Comparison of ENCODE assay signal across 33 mouse cellular contexts in the genomic region with DNA sequence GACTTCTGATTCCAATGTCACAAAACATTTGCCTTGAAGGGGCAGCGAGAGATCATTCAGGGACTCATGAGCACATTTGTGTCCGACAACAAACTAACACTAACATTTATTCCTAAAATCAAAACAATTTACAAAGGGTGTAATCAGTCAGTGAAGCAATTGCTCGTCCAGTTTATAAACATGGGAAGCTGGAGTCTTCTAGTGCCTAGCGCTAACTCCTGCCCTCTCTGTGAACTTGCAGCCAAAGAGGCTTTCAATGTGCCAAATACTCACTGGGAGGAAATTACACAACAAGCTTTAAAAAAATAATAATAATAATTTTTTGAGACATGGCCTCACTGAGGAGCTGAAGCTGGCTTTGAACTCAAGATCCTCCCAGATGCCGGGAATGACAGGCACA. TPM values are rescaled to one million over a fixed set of nuclear protein-coding genes. Genes with fewer than 3 reads are reported as not detected.
DNase-seq lines count a peak whose midpoint lies in the region; ATAC-seq and TF ChIP-seq lines count a peak whose summit lies in the region.
"Had no signal": no experiment of that assay in that cellular context is flagged by ENCODE, and none has a peak within 500 bp of the region (broad histone marks: within the 10 kb centered on the region; RNA-seq: fewer than 3 reads in every experiment).

No protein-coding gene starts in this region.

- no peaks in the 10 kb centered on the region for H3K36me3 ChIP-seq in lung, embryonic 14.5 days (ENCODE audit: insufficient read depth)
- no peaks in the 10 kb centered on the region for H3K36me3 ChIP-seq in lung, embryonic 15.5 days
- H3K36me3 ChIP-seq in forebrain, embryonic 16.5 days (ENCODE audit: control insufficient read depth, insufficient read depth) = no peaks in the 10 kb centered on the region
- H3K36me3 ChIP-seq: embryonic facial prominence, embryonic 10.5 days; embryonic facial prominence, embryonic 13.5 days; forebrain, embryonic 12.5 days; G1E; heart, embryonic 10.5 days had no signal

- no peak overlapping the region for H3K9ac ChIP-seq in lung, embryonic 14.5 days
- no peak overlapping the region for H3K9ac ChIP-seq in lung, embryonic 15.5 days
- no peak overlapping the region for H3K9ac ChIP-seq in forebrain, embryonic 16.5 days (replicated peaks; ENCODE audit: low read depth, low read length)
- H3K9ac ChIP-seq: embryonic facial prominence, embryonic 13.5 days; forebrain, embryonic 12.5 days; forebrain, postnatal 0 days; heart, embryonic 13.5 days; hindbrain, embryonic 14.5 days had no signal

- TF ChIP-seq POLR2A in lung, adult 2 months (IDR thresholded peaks at IDR 0.05; ENCODE audit: borderline replicate concordance, extremely low read depth, low read depth, low read length) = no peak

- H3K4me1 ChIP-seq in lung, embryonic 14.5 days (ENCODE audit: insufficient read depth) = peaks cover 3% of the 10 kb centered on the region
- peaks cover 11% of the 10 kb centered on the region for H3K4me1 ChIP-seq in lung, adult 2 months (ENCODE audit: control insufficient read depth, insufficient read depth, low read length)
- peaks cover 14% of the 10 kb centered on the region; the same call in 1 of the 2 replicates for H3K4me1 ChIP-seq in lung, embryonic 15.5 days
- peaks cover 3% of the 10 kb centered on the region; the same call in 1 of the 2 replicates for H3K4me1 ChIP-seq in forebrain, embryonic 16.5 days (replicated peaks; ENCODE audit: control insufficient read depth, insufficient read depth, low read length)

- H3K4me3 ChIP-seq in lung, embryonic 14.5 days (ENCODE audit: low read depth, low read length) = no peak overlapping the region
- no peak overlapping the region for H3K4me3 ChIP-seq in lung, adult 2 months (replicated peaks; ENCODE audit: extremely low read depth, low read depth, low read length)
- H3K4me3 ChIP-seq in lung, embryonic 15.5 days = no peak overlapping the region
- no peak overlapping the region for H3K4me3 ChIP-seq in forebrain, embryonic 16.5 days (replicated peaks; ENCODE audit: low read length)
- H3K4me3 ChIP-seq: embryonic facial prominence, embryonic 10.5 days; embryonic facial prominence, embryonic 13.5 days; erythroblast, embryonic 14.5 days; forebrain, embryonic 12.5 days; heart, adult 2 months; heart, embryonic 10.5 days; heart, embryonic 13.5 days had no signal

- no peaks in the 10 kb centered on the region for H3K9me3 ChIP-seq in lung, embryonic 14.5 days (ENCODE audit: low read depth, low read length)
- no peaks in the 10 kb centered on the region for H3K9me3 ChIP-seq in lung, embryonic 15.5 days
- H3K9me3 ChIP-seq in forebrain, embryonic 16.5 days (ENCODE audit: control insufficient read depth, low read length) = 0 out of 2 replicates have a peak, but pooled peaks cover 3% of the 10 kb centered on the region
- H3K9me3 ChIP-seq: heart, embryonic 10.5 days had no signal

- H3K4me2 ChIP-seq in lung, embryonic 14.5 days = no peak overlapping the region
- H3K4me2 ChIP-seq in lung, embryonic 15.5 days = no peak overlapping the region
- H3K4me2 ChIP-seq in forebrain, embryonic 16.5 days (ENCODE audit: low read length) = no peak overlapping the region
- H3K4me2 ChIP-seq: embryonic facial prominence, embryonic 13.5 days; forebrain, embryonic 12.5 days; heart, embryonic 13.5 days; hindbrain, embryonic 14.5 days had no signal

- no peak for TF ChIP-seq CTCF in lung, embryonic 14.5 days (IDR thresholded peaks at IDR 0.05; ENCODE audit: low read depth)
- TF ChIP-seq CTCF in lung, adult 2 months (IDR thresholded peaks at IDR 0.05; ENCODE audit: insufficient read depth, low read length) = no peak

- peak; percentile 79; the same call in 1 of the 2 replicates for ATAC-seq in lung, embryonic 14.5 days (ENCODE audit: insufficient read depth)
- ATAC-seq in lung, embryonic 15.5 days (ENCODE audit: borderline replicate concordance, extremely low read depth, low FRiP score, low TSS enrichment) = peak; percentile 78; the same call in 1 of the 2 replicates
- ATAC-seq in forebrain, embryonic 16.5 days = no peak
- no peak for ATAC-seq in cerebellum, adult (ENCODE audit: insufficient number of reproducible peaks, low FRiP score, low TSS enrichment)
- ATAC-seq: forebrain, postnatal 0 days; hindbrain, postnatal 0 days; Patski had no signal

- peak; percentile 80 for DNase-seq in lung, embryonic 14.5 days
- DNase-seq in lung, adult 2 months = no peak
- peak; percentile 69 for DNase-seq in lung, postnatal 10 days
- peak; percentile 63 for DNase-seq in lung, postnatal 36 days
- DNase-seq in spleen, postnatal 36 days (ENCODE audit: low spot score in 2 of 2) = no peak
- DNase-seq: adrenal gland, adult 2 months; adrenal gland, postnatal 14 days; B cell, adult 2 months; cerebellum, adult 11-12 months; cerebellum, adult 8-10 months; cerebellum, postnatal 10 days; cerebellum, postnatal 36 days; embryo, embryonic 11 days; forebrain, postnatal 0 days; gastrocnemius, postnatal 10 days; gastrocnemius, postnatal 36 days; heart, adult 2 months; heart, postnatal 14 days; heart, postnatal 4 days had no signal

- WGBS in lung, embryonic 14.5 days = 36% methylated on average over 5 of the region's 5 CpGs
- WGBS in lung, adult 2 months = 39% methylated on average over 5 of the region's 5 CpGs
- WGBS in lung, embryonic 15.5 days = 46% methylated on average over 5 of the region's 5 CpGs
- WGBS in forebrain, embryonic 16.5 days = 88% methylated on average over 5 of the region's 5 CpGs

- no peak overlapping the region for H3K27ac ChIP-seq in lung, embryonic 14.5 days (ENCODE audit: low read depth)
- H3K27ac ChIP-seq in lung, embryonic 15.5 days = peak overlapping the region; percentile 21; the same call in 1 of the 2 replicates
- H3K27ac ChIP-seq in forebrain, embryonic 16.5 days (ENCODE audit: low read length) = no peak overlapping the region
- H3K27ac ChIP-seq: embryonic facial prominence, embryonic 10.5 days; embryonic facial prominence, embryonic 13.5 days; forebrain, embryonic 12.5 days; heart, adult 2 months; heart, embryonic 10.5 days; heart, embryonic 13.5 days; hindbrain, embryonic 14.5 days; hindbrain, postnatal 0 days had no signal

- H3K27me3 ChIP-seq in lung, embryonic 14.5 days (ENCODE audit: insufficient read depth, low read length) = no peaks in the 10 kb centered on the region
- no peaks in the 10 kb centered on the region for H3K27me3 ChIP-seq in lung, embryonic 15.5 days
- H3K27me3 ChIP-seq in forebrain, embryonic 16.5 days (replicated peaks; ENCODE audit: control insufficient read depth, insufficient read depth, low read length) = no peaks in the 10 kb centered on the region
- H3K27me3 ChIP-seq: CH12.LX; embryonic facial prominence, embryonic 13.5 days; forebrain, embryonic 12.5 days; heart, embryonic 13.5 days; Patski had no signal

RNA-seq across cellular contexts. Expression of gene 1700025G04Rik, which starts 57.8 kb away (rescaled TPM):
- polyA plus RNA-seq in lung, embryonic 14.5 days (2014; fragmentation: Nextera tagmentation; extraction: Ambion mirVana) = 24.9 and 27.4 TPM in 2 replicates
- polyA plus RNA-seq in lung, adult 2 months (2012; rRNA removed) = 1.5 and 3.5 TPM in 2 replicates
- 23.5 and 27.0 TPM in 2 replicates for polyA plus RNA-seq in lung, embryonic 15.5 days (2015; fragmentation: Nextera tagmentation; extraction: Ambion mirVana)
- polyA plus RNA-seq in forebrain, embryonic 16.5 days (2015; fragmentation: Nextera tagmentation; extraction: Ambion mirVana) = 26.4 and 31.2 TPM in 2 replicates
- polyA plus RNA-seq: G1E had no signal

Comparison
In these comparisons a context has a peak if more than half of its experiments do, and no peak if none do; other contexts are left out.
1. DNase-seq: peak in lung, embryonic 14.5 days (single experiment), lung, postnatal 10 days (single experiment) and lung, postnatal 36 days (single experiment); none in lung, adult 2 months (single experiment) and spleen, postnatal 36 days (0 of 2).
2. ATAC-seq: peak in lung, embryonic 14.5 days (single experiment) and lung, embryonic 15.5 days (single experiment); none in forebrain, embryonic 16.5 days (single experiment) and cerebellum, adult (single experiment).